Mouse (Mus musculus): ENCODE measurements around the gene Lrrc3b. TPM values are rescaled to one million over a fixed set of nuclear protein-coding genes. Genes with fewer than 3 reads are reported as not detected.

Gene Lrrc3b
- polyA plus RNA-seq, 1 experiment from 2014 or later = 3.7 TPM

DNA sequence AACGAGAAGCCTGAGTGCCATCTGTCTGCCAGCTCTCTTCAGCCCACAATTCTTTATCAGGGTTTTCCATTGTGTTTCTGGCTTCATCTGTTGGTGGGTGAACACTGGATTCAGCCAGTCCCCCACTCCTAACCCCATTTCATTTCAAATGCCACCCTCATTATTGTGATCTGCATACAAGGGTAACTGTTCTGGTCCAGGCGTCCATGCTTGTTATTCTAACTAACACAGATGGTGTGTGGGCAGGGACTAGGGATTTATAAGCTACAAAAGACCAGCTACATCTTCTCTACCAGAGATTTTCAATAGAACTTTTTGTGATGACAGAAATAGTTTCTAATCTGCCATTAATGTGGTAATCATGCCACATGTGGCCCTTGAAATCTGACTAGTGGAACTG, 130.2 kb downstream of the Lrrc3b start:
- ATAC-seq (ENCODE audit: insufficient read depth, low FRiP score) = no peak
- H3K4me2 ChIP-seq (ENCODE audit: low read depth, low read length) = no peak overlapping the region
- no peaks in the 10 kb centered on the region for H3K9me3 ChIP-seq (replicated peaks; ENCODE audit: control insufficient read depth, low read length)
- H3K4me3 ChIP-seq (replicated peaks; ENCODE audit: low read length) = no peak overlapping the region
- H3K4me1 ChIP-seq (ENCODE audit: control insufficient read depth, insufficient read depth, low read length) = no peaks in the 10 kb centered on the region
- no peaks in the 10 kb centered on the region for H3K36me3 ChIP-seq (ENCODE audit: control insufficient read depth, insufficient read depth, low read length)
- H3K9ac ChIP-seq (ENCODE audit: low read length) = no peak overlapping the region
- H3K27me3 ChIP-seq (ENCODE audit: control insufficient read depth, insufficient read depth, low read length) = no peaks in the 10 kb centered on the region
- 77% methylated on average over 2 of the region's 2 CpGs for WGBS
- no peak overlapping the region for H3K27ac ChIP-seq (ENCODE audit: low read length)

All from stomach, embryonic 16.5 days (tissue).